Mouse (Mus musculus) hindbrain, embryonic 12.5 days (tissue): ENCODE measurements at regions not wholly inside any gene's neighbourhood (a gene's known extent, or its start where the extent isn't known, plus 50 kb on each side); places are given as distances from the start of the nearest gene placed in this dataset.
A peak's percentile ranks its signal among the peaks of the same experiment; 100 is the strongest.

Experiments used
- ATAC-seq: fragments of 200-750 bp; cut with Nextera tagmentation; 2 replicates; pipeline ENCODE4 v1.8.0; 2017; ENCODE audit warnings: moderate TSS enrichment; ENCODE audit not compliant: low FRiP score
- H3K27ac ChIP-seq: fragments of 300-500 bp; sonication (generic); 2 replicates; pipeline ENCODE4 v1.5.1; 2016; ENCODE audit warnings: mild to moderate bottlenecking
- H3K27me3 ChIP-seq: fragments of 300-500 bp; sonication (generic); 2 replicates; pipeline ENCODE4 v1.6.1; 2016; ENCODE audit warnings: mild to moderate bottlenecking
- H3K36me3 ChIP-seq: fragments of 300-500 bp; sonication (generic); 2 replicates; pipeline ENCODE4 v1.6.1; 2016; ENCODE audit warnings: mild to moderate bottlenecking
- H3K4me1 ChIP-seq: fragments of 300-500 bp; sonication (generic); 2 replicates; pipeline ENCODE4 v1.6.1; 2016
- H3K4me2 ChIP-seq: fragments of 300-500 bp; sonication (generic); replicated peaks from 2 replicates; pipeline ENCODE4 v1.6.1; 2016; ENCODE audit warnings: mild to moderate bottlenecking
- H3K4me3 ChIP-seq: fragments of 300-500 bp; sonication (generic); 2 replicates; pipeline ENCODE4 v1.5.1; 2016; ENCODE audit warnings: mild to moderate bottlenecking
- H3K9ac ChIP-seq: fragments of 300-500 bp; sonication (generic); 2 replicates; pipeline ENCODE4 v1.6.1; 2016; ENCODE audit warnings: mild to moderate bottlenecking, moderate library complexity
- H3K9me3 ChIP-seq: fragments of 300-500 bp; sonication (generic); replicated peaks from 2 replicates; pipeline ENCODE4 v1.6.1; 2016; ENCODE audit warnings: mild to moderate bottlenecking
- WGBS: fragments of 180-500 bp; shearing (Covaris S2); methylation state at CpG from one replicate; pipeline ENCODE4 v1.1.7; 2016; 5-methylcytosine and 5-hydroxymethylcytosine counted together

DNA sequence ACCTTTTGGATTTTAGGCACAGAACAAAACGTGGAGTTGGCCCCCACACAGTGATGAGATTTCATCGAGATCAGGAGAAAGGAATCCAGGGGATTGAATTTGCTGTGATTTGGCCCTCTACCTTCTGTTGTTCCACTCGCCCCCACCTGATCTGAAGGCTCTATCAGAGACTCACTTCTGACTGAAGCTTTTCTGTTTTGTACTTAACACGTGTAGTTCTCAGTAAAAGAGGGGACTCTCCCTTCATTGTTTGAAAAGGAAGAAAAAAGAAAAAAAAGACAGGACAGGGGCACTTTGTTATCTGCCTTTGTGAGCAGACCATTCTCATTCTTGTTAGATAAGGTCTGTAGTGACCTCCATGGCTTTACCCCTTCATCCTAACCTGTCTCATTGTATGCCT is 353.2 kb upstream of the Prickle1 start:
- whole genome bisulfite sequencing = 80% methylated on average over 4 of the region's 4 CpGs
- H3K9me3 ChIP-seq = no peaks in the 10 kb centered on the region
- no peak overlapping the region for H3K27ac ChIP-seq
- no peak overlapping the region for H3K4me2 ChIP-seq
- no peak overlapping the region for H3K4me3 ChIP-seq
- H3K9ac ChIP-seq = no peak overlapping the region
- H3K36me3 ChIP-seq = no peaks in the 10 kb centered on the region
- no peaks in the 10 kb centered on the region for H3K27me3 ChIP-seq
- no peaks in the 10 kb centered on the region for H3K4me1 ChIP-seq
- ATAC-seq = no peak

DNA sequence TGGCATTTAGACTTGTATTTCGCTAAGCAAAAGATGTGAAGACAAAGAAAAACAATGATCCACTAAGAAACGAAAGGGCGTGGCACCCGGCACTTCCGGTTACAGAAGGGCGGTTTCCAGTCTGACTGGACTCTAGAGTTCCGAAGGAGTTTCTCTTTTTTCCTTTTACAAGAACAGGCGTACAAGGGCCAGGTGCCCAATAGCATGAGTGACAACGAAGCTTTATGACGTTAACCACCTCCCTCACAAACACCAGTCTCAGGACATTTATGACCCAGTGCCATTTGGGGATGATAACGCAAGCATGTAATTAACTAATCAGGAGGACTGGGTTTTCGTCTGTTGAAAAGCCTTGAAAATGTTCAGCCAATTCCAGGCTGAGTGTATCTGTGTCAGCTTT is 347.9 kb upstream of the Prickle1 start:
- 92% methylated on average over 12 of the region's 12 CpGs for WGBS
- no peak for ATAC-seq
- Histone ChIP-seq H3K9ac (no peak overlapping the region), H3K27me3 (no peaks in the 10 kb centered on the region), H3K27ac (no peak overlapping the region), H3K4me3 (no peak overlapping the region), H3K36me3 (no peaks in the 10 kb centered on the region), H3K4me2 (no peak overlapping the region), H3K9me3 (no peaks in the 10 kb centered on the region), H3K4me1 (no peaks in the 10 kb centered on the region)

DNA sequence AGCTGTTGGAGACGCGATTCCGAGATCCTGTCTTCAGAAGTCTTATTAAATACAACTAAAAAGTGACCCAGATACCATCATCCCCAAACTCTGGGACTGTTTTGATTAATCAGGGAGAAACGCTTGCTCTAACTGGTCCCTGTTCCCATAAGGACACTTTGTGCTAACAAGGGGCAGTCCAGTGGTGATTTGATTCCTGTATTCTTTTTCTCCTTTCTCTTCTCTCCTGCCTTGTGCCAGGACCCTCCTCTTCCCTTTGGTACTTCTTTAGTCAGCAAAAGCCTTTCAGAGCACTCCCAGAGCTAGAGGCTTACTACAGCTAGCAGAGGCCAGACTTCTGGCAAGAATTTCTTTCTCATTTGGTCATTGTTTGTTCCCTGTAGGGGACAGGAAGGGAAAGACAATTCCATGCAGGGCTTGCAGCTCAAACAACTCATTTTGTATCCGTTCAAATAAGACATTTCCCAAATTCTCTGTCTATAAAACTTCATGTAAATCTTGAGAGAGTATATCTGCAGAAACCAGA is 337.3 kb upstream of the Prickle1 start:
- Histone ChIP-seq H3K4me2 (no peak overlapping the region), H3K9ac (no peak overlapping the region), H3K4me1 (no peaks in the 10 kb centered on the region; the same call in 1 of the 2 replicates), H3K27ac (no peak overlapping the region), H3K36me3 (no peaks in the 10 kb centered on the region), H3K4me3 (no peak overlapping the region), H3K27me3 (no peaks in the 10 kb centered on the region), H3K9me3 (no peaks in the 10 kb centered on the region)
- ATAC-seq = no peak
- WGBS = 43% methylated on average over 5 of the region's 5 CpGs

DNA sequence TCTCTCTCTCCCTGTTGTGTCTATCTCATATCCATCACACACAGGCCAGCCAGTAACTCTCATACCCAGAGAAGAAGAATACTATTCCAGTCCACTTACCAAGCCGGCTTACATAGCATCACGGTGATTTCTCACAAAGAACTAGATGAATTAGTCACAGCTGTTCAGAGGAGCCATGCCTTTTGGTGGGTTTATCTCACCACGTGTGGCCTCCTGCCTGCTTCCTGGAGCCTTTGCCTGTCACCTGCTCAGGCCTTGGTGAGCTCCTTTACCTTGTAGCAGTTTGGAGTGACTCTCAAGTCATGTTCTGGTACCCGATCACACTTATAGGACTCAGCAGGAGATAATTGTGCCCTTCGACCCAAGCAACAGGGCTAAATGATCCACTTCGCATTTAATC is 331.2 kb upstream of the Prickle1 start:
- Histone ChIP-seq H3K27ac (peak overlapping the region; percentile 30; the same call in 1 of the 2 replicates), H3K9ac (no peak overlapping the region), H3K4me2 (no peak overlapping the region), H3K27me3 (no peaks in the 10 kb centered on the region), H3K4me3 (no peak overlapping the region), H3K36me3 (no peaks in the 10 kb centered on the region), H3K4me1 (peaks cover 7% of the 10 kb centered on the region; the same call in 1 of the 2 replicates), H3K9me3 (no peaks in the 10 kb centered on the region)
- no peak for ATAC-seq
- 23% methylated on average over 6 of the region's 6 CpGs for WGBS

DNA sequence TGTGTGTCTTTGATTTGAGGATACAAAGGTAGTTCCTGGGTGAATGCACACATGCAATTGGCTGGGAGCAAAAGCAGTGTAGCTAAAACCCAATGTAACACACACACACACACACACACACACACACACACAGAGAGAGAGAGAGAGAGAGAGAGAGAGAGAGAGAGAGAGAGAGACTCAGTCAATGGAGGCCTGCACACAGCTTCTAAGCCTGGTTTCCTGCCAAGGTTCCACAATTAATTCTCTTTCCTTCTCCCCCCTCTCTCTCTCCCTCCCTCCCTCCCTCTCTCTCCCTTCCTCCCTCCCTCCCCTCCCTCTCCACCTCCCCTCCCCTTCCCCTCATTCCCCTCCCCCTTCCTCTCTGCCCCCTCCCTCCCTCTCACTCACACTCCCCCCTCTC is 330.6 kb upstream of the Prickle1 start:
- H3K9me3 ChIP-seq = no peaks in the 10 kb centered on the region

DNA sequence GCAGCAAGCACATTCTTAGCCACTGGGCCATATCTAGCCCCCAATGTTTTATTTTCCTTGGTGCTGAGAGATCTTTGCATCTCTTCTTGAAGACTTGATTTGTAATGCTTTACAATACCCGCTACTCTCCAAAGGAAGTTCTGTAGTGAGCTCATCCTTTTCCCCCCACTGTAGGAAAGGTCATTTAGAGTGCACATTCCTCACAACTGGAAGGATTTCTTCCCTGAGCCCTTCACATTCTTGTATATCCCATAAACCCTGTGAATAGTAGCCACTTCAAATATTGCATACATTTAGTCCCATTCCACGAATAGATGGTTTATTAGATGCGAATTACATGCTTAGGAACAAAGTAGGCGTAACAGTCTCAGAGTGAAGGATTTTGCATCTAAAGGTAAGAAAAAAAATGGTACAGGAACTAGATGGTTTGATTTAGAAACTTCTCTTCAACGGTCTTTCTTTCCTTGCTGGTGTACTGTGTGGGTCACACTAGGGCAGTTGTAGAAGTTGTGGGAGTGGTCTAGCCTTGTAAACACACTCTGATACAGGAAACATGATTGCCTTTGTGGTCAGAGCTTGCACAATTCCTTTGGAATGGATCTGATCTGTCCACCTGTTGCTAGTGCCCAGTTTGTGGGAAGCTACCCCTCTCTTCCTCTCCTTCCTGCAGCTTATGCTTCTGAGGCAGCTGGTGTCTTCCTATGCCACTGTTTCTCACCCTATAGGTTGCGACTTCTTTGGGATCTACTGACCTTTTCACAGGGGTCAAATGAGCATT is 326.0 kb upstream of the Prickle1 start:
- Histone ChIP-seq H3K27me3 (no peaks in the 10 kb centered on the region), H3K9ac (no peak overlapping the region), H3K4me1 (peaks cover 6% of the 10 kb centered on the region; the same call in 1 of the 2 replicates), H3K4me2 (no peak overlapping the region), H3K27ac (no peak overlapping the region), H3K9me3 (no peaks in the 10 kb centered on the region), H3K36me3 (no peaks in the 10 kb centered on the region), H3K4me3 (no peak overlapping the region)
- ATAC-seq = no peak
- 88% methylated on average over 6 of the region's 6 CpGs for WGBS

More for the DNA sequence above, 330.6 kb upstream of the Prickle1 start:
- ATAC-seq = no peak
- H3K4me1 ChIP-seq = peaks cover 7% of the 10 kb centered on the region; the same call in 1 of the 2 replicates
- no peaks in the 10 kb centered on the region for H3K36me3 ChIP-seq
- H3K9ac ChIP-seq = no peak overlapping the region
- no peak overlapping the region for H3K27ac ChIP-seq
- H3K4me3 ChIP-seq = no peak overlapping the region
- H3K27me3 ChIP-seq = no peaks in the 10 kb centered on the region
- no peak overlapping the region for H3K4me2 ChIP-seq

DNA sequence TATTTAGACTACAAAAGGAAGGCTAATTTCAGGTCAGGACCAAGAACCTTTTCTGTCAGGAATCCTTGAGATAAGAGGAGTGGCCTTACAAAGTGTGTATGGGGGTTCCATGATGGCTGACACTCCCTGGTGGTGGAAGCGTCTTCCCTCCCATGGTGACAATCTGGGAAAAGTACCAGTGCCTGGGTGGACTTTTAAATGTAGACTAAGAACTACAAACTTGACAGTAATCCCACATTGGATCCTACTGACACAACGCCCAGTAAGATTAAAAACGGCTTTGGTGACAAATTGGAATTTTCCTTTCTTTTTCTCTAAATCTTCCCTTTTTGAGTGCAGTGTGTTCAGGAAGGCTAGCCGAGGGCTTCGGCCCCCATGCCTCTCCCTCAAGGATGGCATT is 325.3 kb upstream of the Prickle1 start:
- Histone ChIP-seq H3K27me3 (no peaks in the 10 kb centered on the region), H3K4me3 (no peak overlapping the region), H3K27ac (no peak overlapping the region), H3K4me1 (peaks cover 4% of the 10 kb centered on the region; the same call in 1 of the 2 replicates), H3K4me2 (no peak overlapping the region), H3K9me3 (no peaks in the 10 kb centered on the region), H3K9ac (no peak overlapping the region), H3K36me3 (no peaks in the 10 kb centered on the region)
- no peak for ATAC-seq
- 88% methylated on average over 5 of the region's 5 CpGs for WGBS

DNA sequence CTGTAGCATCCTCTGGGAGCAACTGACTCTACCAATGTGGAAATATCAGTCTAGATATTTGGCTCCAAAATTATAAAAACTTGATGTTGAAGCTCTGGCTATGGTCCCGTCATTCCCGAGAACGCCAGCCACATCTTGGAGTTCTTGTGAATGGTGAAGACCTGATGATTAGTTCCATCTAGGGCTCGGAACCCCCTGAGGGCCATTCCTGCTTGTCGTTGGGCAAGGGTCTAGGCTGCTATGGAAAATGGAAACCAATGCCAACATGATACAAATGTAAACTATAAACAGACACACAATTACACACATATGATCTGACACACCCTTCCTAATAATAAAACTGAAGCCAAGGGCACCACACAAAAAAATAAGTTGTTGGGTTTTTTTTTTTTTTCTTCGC is 323.9 kb upstream of the Prickle1 start:
- ATAC-seq = no peak

DNA sequence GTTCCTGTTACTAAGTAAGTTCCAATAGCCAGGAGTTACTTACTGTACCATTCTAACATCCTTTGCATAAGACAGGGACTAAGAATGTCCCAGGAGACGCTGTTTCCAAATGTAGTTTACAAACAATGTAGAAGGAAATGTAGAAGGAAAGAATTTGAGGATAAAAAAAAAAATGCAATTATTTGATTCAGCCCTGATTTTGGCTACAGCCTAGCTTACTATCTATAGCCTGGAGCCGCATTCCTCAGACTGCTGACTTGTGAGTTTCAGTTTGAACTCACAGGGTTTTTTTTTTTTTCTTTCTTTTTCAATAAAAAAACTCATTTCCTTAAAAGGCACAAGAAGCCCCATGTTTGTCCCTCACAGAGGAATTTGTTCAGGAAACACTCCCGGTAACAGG is 321.2 kb upstream of the Prickle1 start:
- H3K36me3 ChIP-seq = no peaks in the 10 kb centered on the region

More for the DNA sequence above, 323.9 kb upstream of the Prickle1 start:
- Histone ChIP-seq H3K9me3 (no peaks in the 10 kb centered on the region), H3K4me3 (no peak overlapping the region), H3K36me3 (no peaks in the 10 kb centered on the region), H3K4me1 (peaks cover 2% of the 10 kb centered on the region; the same call in 1 of the 2 replicates), H3K4me2 (no peak overlapping the region), H3K9ac (no peak overlapping the region), H3K27me3 (no peaks in the 10 kb centered on the region), H3K27ac (no peak overlapping the region)
- 84% methylated on average over 6 of the region's 6 CpGs for WGBS

DNA sequence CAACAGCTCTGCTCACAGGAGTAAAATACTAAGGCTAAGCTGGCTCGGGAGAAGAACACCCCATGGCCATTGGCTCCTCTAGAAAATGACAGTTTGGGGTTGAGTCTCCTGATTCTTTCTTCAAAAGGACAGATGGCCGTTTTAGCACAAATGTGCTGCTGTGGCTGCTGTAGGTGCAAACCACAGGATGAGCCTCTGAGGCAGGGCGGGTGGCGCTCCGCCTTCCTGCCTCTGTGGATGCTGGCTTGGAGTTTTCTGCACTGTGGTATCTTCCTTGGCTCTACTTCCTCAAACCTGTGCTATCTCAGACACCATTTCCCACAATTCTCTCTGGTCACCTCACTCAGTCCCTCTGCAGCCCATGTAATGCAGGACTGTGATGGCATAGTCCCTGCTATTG is 317.8 kb upstream of the Prickle1 start:
- no peak for ATAC-seq
- H3K4me1 ChIP-seq = peaks cover 24% of the 10 kb centered on the region
- no peaks in the 10 kb centered on the region for H3K9me3 ChIP-seq
- 0 out of 2 replicates have a peak overlapping the region, but pooled peaks have one; percentile 41 for H3K27ac ChIP-seq
- H3K4me3 ChIP-seq = no peak overlapping the region
- H3K27me3 ChIP-seq = no peaks in the 10 kb centered on the region
- no peaks in the 10 kb centered on the region for H3K36me3 ChIP-seq
- H3K4me2 ChIP-seq = no peak overlapping the region
- 66% methylated on average over 5 of the region's 5 CpGs for WGBS
- no peak overlapping the region for H3K9ac ChIP-seq

More for the DNA sequence above, 321.2 kb upstream of the Prickle1 start:
- ATAC-seq = no peak
- WGBS = 56% methylated on average over 3 of the region's 3 CpGs
- peaks cover 15% of the 10 kb centered on the region for H3K4me1 ChIP-seq
- no peaks in the 10 kb centered on the region for H3K9me3 ChIP-seq
- H3K27me3 ChIP-seq = no peaks in the 10 kb centered on the region
- no peak overlapping the region for H3K4me3 ChIP-seq
- H3K4me2 ChIP-seq = no peak overlapping the region
- H3K9ac ChIP-seq = no peak overlapping the region
- H3K27ac ChIP-seq = no peak overlapping the region

DNA sequence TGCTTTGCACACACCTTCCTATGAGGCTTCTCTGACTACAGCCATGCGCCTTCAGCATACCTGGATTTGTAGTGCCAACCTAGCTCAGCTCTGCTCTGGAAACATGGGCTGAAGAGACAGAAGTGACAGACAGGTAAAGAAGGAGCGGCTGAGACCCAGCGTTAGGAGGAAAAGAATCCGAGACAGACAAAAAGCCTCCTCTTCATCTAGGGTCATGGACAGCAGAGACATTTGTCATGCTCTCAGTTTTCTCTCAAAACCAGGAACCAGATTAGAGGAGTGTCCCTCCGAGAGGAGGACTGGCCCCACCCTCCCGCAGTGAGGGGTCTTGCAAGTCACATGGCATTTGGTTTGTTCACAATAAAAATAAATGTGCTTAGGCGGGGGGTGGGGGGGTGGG is 317.4 kb upstream of the Prickle1 start:
- Histone ChIP-seq H3K9ac (no peak overlapping the region), H3K4me1 (peaks cover 24% of the 10 kb centered on the region), H3K9me3 (no peaks in the 10 kb centered on the region), H3K36me3 (no peaks in the 10 kb centered on the region), H3K4me3 (no peak overlapping the region), H3K27ac (peak overlapping the region; percentile 41; the same call in 1 of the 2 replicates), H3K4me2 (no peak overlapping the region), H3K27me3 (no peaks in the 10 kb centered on the region)
- no peak for ATAC-seq
- 37% methylated on average over 7 of the region's 7 CpGs for WGBS

DNA sequence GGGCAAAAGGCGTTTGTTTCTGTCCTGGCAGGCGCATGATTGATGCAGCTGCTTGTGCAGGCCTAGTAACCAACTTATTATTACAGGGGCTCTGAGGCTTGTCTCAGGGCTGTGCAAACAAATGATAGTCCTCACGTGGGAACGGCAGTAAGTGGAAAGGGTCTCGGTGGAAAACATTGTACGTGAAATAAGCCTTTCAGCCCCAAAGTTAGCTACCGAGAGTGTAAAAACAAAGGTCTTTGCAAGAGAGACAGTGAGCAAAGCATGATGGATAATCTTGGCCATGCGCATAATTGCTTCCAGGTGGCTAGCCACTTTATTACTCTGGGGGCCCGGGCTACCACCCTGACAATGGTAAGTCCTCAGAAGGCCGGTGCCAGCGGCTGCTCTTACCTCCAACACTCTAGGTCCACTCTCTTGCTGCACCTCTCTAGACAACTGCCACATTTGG is 315.3 kb upstream of the Prickle1 start:
- H3K27me3 ChIP-seq = no peaks in the 10 kb centered on the region
- H3K4me3 ChIP-seq = no peak overlapping the region
- peaks cover 22% of the 10 kb centered on the region for H3K4me1 ChIP-seq
- no peak overlapping the region for H3K9ac ChIP-seq
- no peaks in the 10 kb centered on the region for H3K36me3 ChIP-seq
- no peaks in the 10 kb centered on the region for H3K9me3 ChIP-seq
- 20% methylated on average over 11 of the region's 11 CpGs for WGBS
- peak overlapping the region; percentile 70 for H3K27ac ChIP-seq
- peak overlapping the region; percentile 19; the same call in 1 of the 2 replicates for H3K4me2 ChIP-seq
- ATAC-seq = peak; percentile 59; the same call in 1 of the 2 replicates

DNA sequence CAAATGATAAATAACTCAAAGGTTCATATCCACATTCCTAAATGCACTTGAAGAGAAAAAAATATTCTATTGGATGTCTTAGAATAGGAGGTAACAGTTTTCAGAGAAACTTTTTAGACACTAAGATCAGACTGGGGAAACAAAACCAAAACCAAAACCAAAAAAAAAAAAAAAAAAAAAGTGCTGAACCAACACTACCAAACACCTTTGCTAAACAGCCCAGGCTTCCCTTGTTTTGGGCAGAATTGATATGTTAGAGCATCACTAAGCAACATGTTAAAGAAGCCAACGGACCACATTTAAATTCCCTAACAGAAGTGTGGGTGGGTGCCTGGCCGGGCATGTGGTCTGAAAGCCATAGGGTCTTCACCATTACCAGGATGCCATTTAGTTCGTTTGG is 314.5 kb upstream of the Prickle1 start:
- ATAC-seq = no peak
- H3K4me1 ChIP-seq = peaks cover 22% of the 10 kb centered on the region
- WGBS = 83% methylated on average over 3 of the region's 3 CpGs
- H3K27ac ChIP-seq = no peak overlapping the region
- H3K9ac ChIP-seq = no peak overlapping the region
- no peak overlapping the region for H3K4me3 ChIP-seq
- H3K36me3 ChIP-seq = no peaks in the 10 kb centered on the region
- no peaks in the 10 kb centered on the region for H3K9me3 ChIP-seq
- no peak overlapping the region for H3K4me2 ChIP-seq
- H3K27me3 ChIP-seq = no peaks in the 10 kb centered on the region
